In the genomic region with DNA sequence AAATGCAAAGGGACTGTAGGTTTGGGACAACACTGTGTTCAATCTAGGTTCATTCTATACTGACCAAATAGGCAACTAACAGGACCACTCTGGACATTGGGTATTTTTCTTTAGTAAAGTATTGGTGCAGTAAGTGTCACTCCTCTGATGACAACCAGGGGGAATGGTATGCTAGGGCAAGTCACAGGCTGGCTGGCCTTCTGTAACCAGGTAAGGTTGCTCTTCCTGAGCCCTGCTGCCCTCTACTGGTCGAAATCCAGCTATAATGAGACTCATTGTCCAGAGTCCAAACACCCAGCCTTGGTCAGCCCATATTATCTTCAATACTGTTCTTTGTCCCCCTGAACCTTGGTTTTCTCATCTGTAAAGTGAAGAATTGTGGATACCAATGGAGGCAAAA, we compare ENCODE assay signal across 8 mouse cellular contexts. TPM values are rescaled to one million over a fixed set of nuclear protein-coding genes. Genes with fewer than 3 reads are reported as not detected.
DNase-seq lines count a peak whose midpoint lies in the region; ATAC-seq and TF ChIP-seq lines count a peak whose summit lies in the region.

No protein-coding gene starts in this region.

- TF ChIP-seq CTCF in forebrain, postnatal 0 days (IDR thresholded peaks at IDR 0.05; ENCODE audit: low read depth): peak; percentile 62

- H3K27ac ChIP-seq in forebrain, postnatal 0 days (ENCODE audit: low read depth, low read length): no peak overlapping the region
- no peak overlapping the region for H3K27ac ChIP-seq in forebrain, embryonic 12.5 days
- no peak overlapping the region for H3K27ac ChIP-seq in ES-E14 (ENCODE audit: insufficient read depth, low read depth, low read length, poor library complexity, severe bottlenecking)

- no peaks in the 10 kb centered on the region for H3K36me3 ChIP-seq in forebrain, postnatal 0 days (ENCODE audit: insufficient read depth)
- H3K36me3 ChIP-seq in forebrain, embryonic 12.5 days (replicated peaks): no peaks in the 10 kb centered on the region
- H3K36me3 ChIP-seq in ES-E14 (ENCODE audit: control insufficient read depth, insufficient read depth, low read length, poor library complexity, severe bottlenecking): no peaks in the 10 kb centered on the region

- no peak overlapping the region for H3K9ac ChIP-seq in forebrain, postnatal 0 days
- H3K9ac ChIP-seq in forebrain, embryonic 12.5 days: no peak overlapping the region
- H3K9ac ChIP-seq in ES-E14 (ENCODE audit: insufficient read depth, low read depth, low read length, poor library complexity, severe bottlenecking): no peak overlapping the region

- in situ Hi-C loops in ES-E14 (cut with MboI; ENCODE audit: low sequenced_read_pairs in 2 of 2, unreplicated experiment in 2 of 2): no loop called here

- H3K4me3 ChIP-seq in forebrain, postnatal 0 days (ENCODE audit: low read depth, low read length): no peak overlapping the region
- H3K4me3 ChIP-seq in forebrain, embryonic 12.5 days (replicated peaks): no peak overlapping the region
- no peak overlapping the region for H3K4me3 ChIP-seq in ES-E14 (ENCODE audit: insufficient read depth in 1 of 2, low read depth in 1 of 2, low read length in 2 of 2, poor library complexity in 1 of 2, severe bottlenecking in 1 of 2)

- H3K9me3 ChIP-seq in forebrain, postnatal 0 days (ENCODE audit: low read length): no peaks in the 10 kb centered on the region
- no peaks in the 10 kb centered on the region for H3K9me3 ChIP-seq in forebrain, embryonic 12.5 days
- no peaks in the 10 kb centered on the region for H3K9me3 ChIP-seq in ES-E14 (ENCODE audit: control insufficient read depth, insufficient read depth, low read depth, low read length)

- H3K4me2 ChIP-seq in forebrain, postnatal 0 days (ENCODE audit: low read depth): no peak overlapping the region
- H3K4me2 ChIP-seq in forebrain, embryonic 12.5 days: no peak overlapping the region

- H3K4me1 ChIP-seq in forebrain, postnatal 0 days (ENCODE audit: insufficient read depth): no peaks in the 10 kb centered on the region
- no peaks in the 10 kb centered on the region for H3K4me1 ChIP-seq in forebrain, embryonic 12.5 days
- no peaks in the 10 kb centered on the region for H3K4me1 ChIP-seq in ES-E14 (ENCODE audit: control insufficient read depth in 2 of 2, insufficient read depth in 2 of 2, low read length in 2 of 2, poor library complexity in 1 of 2)

- 0% methylated on average over 1 of the region's 1 CpGs for WGBS in forebrain, postnatal 0 days
- WGBS in forebrain, embryonic 12.5 days: 0% methylated on average over 1 of the region's 1 CpGs

- no peak for ATAC-seq in forebrain, postnatal 0 days
- ATAC-seq in forebrain, embryonic 12.5 days (ENCODE audit: low FRiP score): no peak

- DNase-seq in forebrain, postnatal 0 days: peak; percentile 29
- DNase-seq in ES-E14 (ENCODE audit: low read depth, low spot score): no peak
- DNase-seq in cerebellum, adult 9-10 months: peak; percentile 87
- peak; percentile 65 for DNase-seq in heart, adult 8-10 months (ENCODE audit: low spot score)
- peak; percentile 89 for DNase-seq in kidney, postnatal 10 days
- DNase-seq in lung, postnatal 10 days: peak; percentile 84
- peak; percentile 39 to 71 for DNase-seq in spleen, postnatal 14 days (ENCODE audit: low spot score in 2 of 2)

- no peaks in the 10 kb centered on the region for H3K27me3 ChIP-seq in forebrain, postnatal 0 days (ENCODE audit: insufficient read depth, low read length)
- no peaks in the 10 kb centered on the region for H3K27me3 ChIP-seq in forebrain, embryonic 12.5 days

TF ChIP-seq in ES-E14, 5 proteins besides CTCF, POLR2A, EP300 and RAD21:
- TF ChIP-seq HCFC1 (IDR thresholded peaks at IDR 0.05; ENCODE audit: borderline replicate concordance, insufficient read depth, low read length): no peak
- peak; percentile 39; the same call in 1 of the 2 replicates for TF ChIP-seq ZC3H11A (IDR thresholded peaks at IDR 0.05; ENCODE audit: borderline replicate concordance, low read depth, low read length)
TF ChIP-seq in ES-E14: peak in this region for 1.

RNA-seq across cellular contexts. Expression of a gene that starts 19.1 kb away (rescaled TPM):
- total RNA-seq in forebrain, postnatal 0 days (2014; rRNA removed): 55.0 and 71.7 TPM in 2 replicates
- polyA plus RNA-seq in forebrain, postnatal 0 days (2015; fragmentation: Nextera tagmentation; extraction: Ambion mirVana): 13.1 and 19.5 TPM in 2 replicates
- 57.2 and 61.0 TPM in 2 replicates for polyA plus RNA-seq in forebrain, embryonic 12.5 days (2016; fragmentation: Nextera tagmentation; extraction: Ambion mirVana)
- total RNA-seq in ES-E14 (2012; rRNA removed): 45.6 and 51.5 TPM in 2 replicates
- 10 to 100 TPM; 36.9 to 47.7 (median 38.9) TPM for total RNA-seq in heart, adult 8-10 months (2022)

RNA-seq across cellular contexts. Expression of a gene that starts 22.0 kb away (rescaled TPM):
- total RNA-seq in forebrain, postnatal 0 days (2014; rRNA removed): 3.6 and 5.2 TPM in 2 replicates
- polyA plus RNA-seq in forebrain, postnatal 0 days (2015; fragmentation: Nextera tagmentation; extraction: Ambion mirVana): 4.3 and 4.7 TPM in 2 replicates
- 8.6 and 14.9 TPM in 2 replicates for polyA plus RNA-seq in forebrain, embryonic 12.5 days (2016; fragmentation: Nextera tagmentation; extraction: Ambion mirVana)
- 10.9 and 15.5 TPM in 2 replicates for total RNA-seq in ES-E14 (2012; rRNA removed)
- 1 to 10 TPM; 5.1 to 6.7 (median 5.8) TPM for total RNA-seq in heart, adult 8-10 months (2022)
